Mouse (Mus musculus) liver, embryonic 14.5 days (tissue): ENCODE data around the gene Gzmk.

Source experiments
- CTCF ChIP-seq: IDR thresholded peaks from 2 replicates; pipeline ENCODE4 v1.5.1; 2016; ENCODE audit warnings: antibody characterized with exemption, low read depth, control low read depth
- EP300 ChIP-seq: IDR thresholded peaks from 2 replicates; pipeline ENCODE4 v1.6.1; 2016; ENCODE audit warnings: antibody characterized with exemption, low read depth

- TF ChIP-seq CTCF (no peak), EP300 (no peak)
Observed at GRCm38 (mm10) chr13:113213865-113214264, 11.8 kb downstream of the Gzmk start.
